Mouse (Mus musculus): ENCODE data around the gene Gm47289. TPM values are rescaled to one million over a fixed set of nuclear protein-coding genes. Genes with fewer than 3 reads are reported as not detected.

Gene Gm47289
- total RNA-seq, 2 experiments from 2014 or later, result not detected

Other genes starting within 250 kb of the Gm47289 start
- gene Ctdspl, start 232.7 kb upstream of the Gm47289 start, total RNA-seq (2021), result 10 to 100 TPM; 18.6 to 25.5 TPM
- gene Vill, start 106.4 kb upstream of the Gm47289 start, total RNA-seq (2021), result 1 to 10 TPM; 4.9 TPM
- gene Plcd1, start 65.7 kb upstream of the Gm47289 start, total RNA-seq (2021), result 10 to 100 TPM; 10.1 to 11.9 TPM
- 1 to 10 TPM; 1.1 to 1.2 TPM for gene Dlec1, start 56.7 kb upstream of the Gm47289 start, total RNA-seq (2021)
- 1 to 10 TPM; 2.2 to 3.3 TPM for gene Acaa1b, start 2.1 kb upstream of the Gm47289 start, total RNA-seq (2021)
- gene Slc22a13, start 49.9 kb downstream of the Gm47289 start, total RNA-seq (2021), result not detected
- gene Oxsr1, start 163.3 kb downstream of the Gm47289 start, total RNA-seq (2021), result 10 to 100 TPM; 41.5 to 42.0 TPM
- 10 to 100 TPM; 66.2 to 66.5 TPM for gene Acaa1a, start 180.5 kb downstream of the Gm47289 start, total RNA-seq (2021)
- gene Myd88, start 182.2 kb downstream of the Gm47289 start, total RNA-seq (2021), result 1 to 10 TPM; 5.0 to 7.2 TPM
- gene Xylb, start 198.2 kb downstream of the Gm47289 start, total RNA-seq (2021), result 1 to 10 TPM; 4.0 to 4.4 TPM
- gene Slc22a14, start 206.4 kb downstream of the Gm47289 start, total RNA-seq (2021), result not detected
- 10 to 100 TPM; 11.9 to 12.2 TPM for gene Acvr2b, start 243.0 kb downstream of the Gm47289 start, total RNA-seq (2021)